Mouse (Mus musculus): ENCODE measurements around the gene Zfhx3.

DNA sequence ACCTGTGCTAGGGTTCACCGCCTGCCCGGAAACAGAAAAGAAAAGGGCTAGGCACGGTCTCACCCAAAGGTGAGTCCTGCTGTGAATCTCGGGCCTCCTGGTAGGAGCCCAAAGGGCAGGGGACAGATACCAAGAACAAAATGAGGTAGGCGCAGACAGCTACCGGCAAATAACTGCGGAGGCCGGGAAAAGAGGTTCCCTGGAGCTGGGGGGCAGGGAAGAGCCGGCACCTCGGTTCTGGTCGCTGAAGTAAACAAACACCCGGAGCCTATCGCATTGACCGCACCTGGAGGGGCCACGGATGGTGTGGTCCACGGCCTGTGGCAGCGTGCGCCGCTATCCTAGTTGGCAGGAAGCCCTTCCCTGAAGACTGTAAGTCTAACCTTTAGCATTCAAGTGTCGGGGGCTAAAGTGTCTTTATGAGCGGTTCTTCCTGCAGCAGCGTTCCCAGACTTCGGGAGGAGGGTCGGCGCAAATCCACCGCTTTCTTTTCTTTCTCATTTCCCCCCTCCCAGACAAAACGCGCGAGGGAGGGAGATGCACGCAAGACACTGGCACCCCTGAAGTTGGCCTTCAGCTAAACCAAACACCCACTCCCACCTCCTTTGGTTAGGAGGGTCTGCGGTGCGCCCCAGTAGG is 752.9 kb downstream of the Zfhx3 start:
- TF ChIP-seq POLR2A (IDR thresholded peaks at IDR 0.05; ENCODE audit: extremely low read depth, insufficient read depth, low read length): no peak
- TF ChIP-seq CTCF (IDR thresholded peaks at IDR 0.05; ENCODE audit: low read depth, low read length): no peak
